Mouse (Mus musculus): ENCODE results near the gene Btbd18.

DNA sequence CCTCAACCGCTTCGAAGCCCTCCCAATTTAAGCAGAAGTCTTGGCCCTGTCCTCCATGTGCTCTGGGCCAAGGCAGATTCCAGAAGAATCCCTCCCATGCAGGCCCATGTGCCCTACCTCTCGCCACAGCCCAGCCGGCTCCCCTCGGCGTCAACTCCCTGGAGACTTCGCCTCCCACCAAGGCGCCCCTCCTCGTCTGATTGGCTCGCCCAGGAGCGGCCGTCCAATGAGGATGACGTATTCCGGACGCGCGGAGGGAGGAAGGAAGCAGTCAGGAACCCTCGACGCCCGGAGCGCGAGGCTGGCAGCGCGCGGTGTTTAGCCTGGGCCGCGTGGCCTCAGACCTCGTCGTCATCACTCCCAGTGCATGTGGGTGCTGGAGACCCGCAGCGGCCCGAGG lies at the start of gene Btbd18:
- TF ChIP-seq CTCF (IDR thresholded peaks at IDR 0.05; ENCODE audit: control insufficient read depth, insufficient read depth, low read length): no peak
- TF ChIP-seq POLR2A (IDR thresholded peaks at IDR 0.05; ENCODE audit: borderline replicate concordance, control insufficient read depth, low read depth, low read length): no peak

Data from bone marrow, adult 2 months (tissue).